Mouse (Mus musculus) right cerebral cortex, postnatal 10 days (tissue): Measurements from ENCODE around the gene Hist4h4.
"Not testable (repeated sequence)": the region's sequence is repeated elsewhere in the genome, so short reads cannot be mapped to it uniquely, and the experiment has no call there.

Source experiments
- DNase-seq, 2 experiments: peaks; one replicate each; pipeline ENCODE4 v3.0.0; 2021; ENCODE audit warnings: low spot score in 2 of 2

The Hist4h4 gene

GRCm38 (mm10) chr6:136815381-136815780 lies 11.2 kb upstream of the Hist4h4 start:
- DNase-seq = no peak

- DNase-seq = no peak
Observed at GRCm38 (mm10) chr6:136813117-136813516, 8.9 kb upstream of the Hist4h4 start.

- no peak for DNase-seq
Observed at GRCm38 (mm10) chr6:136811196-136811595, 7.0 kb upstream of the Hist4h4 start.

GRCm38 (mm10) chr6:136809673-136810072 lies 5.5 kb upstream of the Hist4h4 start:
- no peak for DNase-seq

GRCm38 (mm10) chr6:136809077-136809476 lies 4.9 kb upstream of the Hist4h4 start:
- no peak for DNase-seq

- DNase-seq = peak; percentile 54 to 65
Observed at GRCm38 (mm10) chr6:136808631-136809046, 4.4 kb upstream of the Hist4h4 start.

- peak; percentile 98 to 99 for DNase-seq
Observed at GRCm38 (mm10) chr6:136808014-136808417, 3.8 kb upstream of the Hist4h4 start, which contains the start of gene H2afj. Gene H2afj (plus strand): TSS chr6:136808244.

GRCm38 (mm10) chr6:136807395-136808013 lies 3.3 kb upstream of the Hist4h4 start:
- no peak for DNase-seq

- no peak for DNase-seq
Observed at GRCm38 (mm10) chr6:136806819-136807218, 2.6 kb upstream of the Hist4h4 start.

- DNase-seq = no peak
Observed at GRCm38 (mm10) chr6:136805409-136805775, 1.2 kb upstream of the Hist4h4 start.

- no peak for DNase-seq
Observed at GRCm38 (mm10) chr6:136804705-136805408, 642 bp upstream of the Hist4h4 start.

- no peak for DNase-seq
Observed at GRCm38 (mm10) chr6:136803093-136803738, 999 bp downstream of the Hist4h4 start.

GRCm38 (mm10) chr6:136801274-136801673 lies 2.9 kb downstream of the Hist4h4 start:
- no peak for DNase-seq

- DNase-seq = no peak
Observed at GRCm38 (mm10) chr6:136800710-136801109, 3.5 kb downstream of the Hist4h4 start.

GRCm38 (mm10) chr6:136797874-136798693 lies 6.1 kb downstream of the Hist4h4 start:
- not testable (repeated sequence) for DNase-seq

GRCm38 (mm10) chr6:136795850-136796249 lies 8.4 kb downstream of the Hist4h4 start:
- DNase-seq = no peak

GRCm38 (mm10) chr6:136795110-136795509 lies 9.1 kb downstream of the Hist4h4 start:
- DNase-seq = no peak

- no peak for DNase-seq
Observed at GRCm38 (mm10) chr6:136793831-136794525, 10.2 kb downstream of the Hist4h4 start.

- DNase-seq = no peak
Observed at GRCm38 (mm10) chr6:136792884-136793758, 11.1 kb downstream of the Hist4h4 start.

- DNase-seq = no peak
Observed at GRCm38 (mm10) chr6:136789391-136789971, 14.7 kb downstream of the Hist4h4 start.
